Mouse (Mus musculus) embryonic fibroblast, embryonic 13.5 days (primary cell): ENCODE results near the gene Tnfrsf12a.

Source experiments
- CTCF ChIP-seq: IDR thresholded peaks from 2 replicates; pipeline ENCODE4 v1.5.1; 2011; ENCODE audit warnings: mild to moderate bottlenecking, control low read depth, low read length, moderate library complexity, borderline replicate concordance; ENCODE audit not compliant: insufficient read depth
- POLR2A ChIP-seq: IDR thresholded peaks from 2 replicates; pipeline ENCODE4 v1.6.1; 2011; ENCODE audit warnings: low read depth, mild to moderate bottlenecking, control low read depth, low read length, moderate library complexity

GRCm38 (mm10) chr17:23674271-23674952 lies 2.9 kb downstream of the Tnfrsf12a start:
- TF ChIP-seq CTCF, result no peak
- TF ChIP-seq POLR2A, result peak; percentile 41
